Mouse (Mus musculus) cerebellum, adult 11 months (tissue): ENCODE results near the gene Ldb2.

Experiments used
- DNase-seq: peaks from one replicate; pipeline ENCODE4 v3.0.0; 2022

Ldb2 gene

DNA sequence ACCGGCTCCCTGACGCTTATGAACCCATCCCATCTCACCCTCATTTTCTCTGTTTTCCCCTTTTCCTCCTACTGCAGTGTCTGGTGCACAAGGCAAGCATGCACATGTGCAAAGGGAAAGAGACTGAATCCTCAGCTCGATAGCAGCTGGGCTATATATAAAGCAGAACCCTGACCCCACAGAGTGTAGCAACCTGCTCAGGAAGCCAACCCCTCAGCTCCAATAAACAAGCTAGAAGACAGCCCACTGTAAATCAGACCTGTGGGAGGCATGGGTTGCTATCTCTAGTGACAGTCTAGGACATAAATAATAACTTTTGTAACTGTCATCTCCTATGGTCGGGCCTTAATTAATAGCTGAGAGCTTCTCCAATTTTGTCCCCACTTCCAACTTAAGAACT is 158.4 kb downstream of the Ldb2 start:
- DNase-seq, result no peak

DNA sequence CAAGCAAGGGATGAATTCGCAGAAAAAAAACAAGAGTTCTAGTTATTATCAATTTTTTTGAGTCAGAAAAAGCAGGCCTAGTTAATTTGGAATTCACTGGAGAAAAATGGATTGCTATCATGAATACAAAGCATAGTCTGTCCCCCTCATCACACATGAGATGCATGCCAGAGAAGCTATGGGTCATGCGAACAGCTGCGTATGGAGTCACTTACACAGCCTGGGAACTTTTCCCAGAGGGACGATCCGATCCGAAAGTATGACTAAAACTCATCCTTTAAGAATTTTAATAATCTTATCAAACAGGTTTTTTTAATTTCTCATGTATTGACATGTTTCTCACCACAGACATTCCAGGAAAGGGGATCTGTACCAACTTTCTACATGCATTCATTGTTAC is 163.9 kb downstream of the Ldb2 start:
- DNase-seq, result no peak

DNA sequence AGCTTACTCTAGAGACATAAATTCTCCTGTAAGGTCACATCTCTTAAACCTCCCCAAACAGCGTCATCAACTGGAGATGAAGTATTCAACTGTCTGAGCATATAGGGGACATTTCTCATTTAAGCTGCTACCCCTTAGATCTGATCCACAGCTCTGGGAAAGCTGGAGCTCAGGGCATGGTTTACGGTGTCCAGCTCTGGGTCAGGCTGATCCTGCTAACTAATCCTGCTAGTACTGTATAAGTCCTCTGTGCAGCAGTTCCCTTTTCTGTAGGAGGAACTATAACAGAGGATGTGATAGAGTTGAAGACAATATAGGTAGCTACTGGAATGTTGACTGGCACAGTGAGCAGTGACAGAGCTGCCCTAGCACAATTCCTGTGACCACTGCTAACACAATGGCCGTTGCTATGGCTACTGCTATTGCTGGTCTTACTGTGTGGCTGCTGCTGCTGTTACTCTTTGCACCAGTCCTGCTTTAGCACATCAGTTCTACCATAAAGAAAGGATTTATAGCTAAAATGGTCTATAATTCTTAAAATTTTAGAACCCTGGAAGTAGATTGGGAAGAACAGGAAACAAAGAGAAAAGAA is 170.3 kb downstream of the Ldb2 start:
- no peak for DNase-seq

DNA sequence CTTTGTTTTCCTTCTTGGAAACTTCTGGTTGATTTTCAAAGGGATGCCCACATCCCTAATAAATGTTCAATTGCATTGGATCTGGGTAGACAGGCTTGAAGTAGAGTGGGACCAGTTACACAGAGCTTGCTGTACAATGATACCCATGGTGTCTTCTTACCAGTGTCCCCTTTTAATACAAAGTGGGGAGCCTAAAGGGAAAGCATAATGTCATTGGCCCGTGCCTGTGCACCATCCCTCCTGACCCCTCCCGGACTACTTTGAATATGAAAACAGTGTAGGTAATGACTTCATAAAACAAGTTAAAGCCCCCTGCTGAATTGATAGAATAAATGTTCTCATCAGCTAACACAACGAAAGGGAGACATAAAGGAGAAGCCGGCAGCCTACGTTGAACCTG is 172.0 kb downstream of the Ldb2 start:
- no peak for DNase-seq

DNA sequence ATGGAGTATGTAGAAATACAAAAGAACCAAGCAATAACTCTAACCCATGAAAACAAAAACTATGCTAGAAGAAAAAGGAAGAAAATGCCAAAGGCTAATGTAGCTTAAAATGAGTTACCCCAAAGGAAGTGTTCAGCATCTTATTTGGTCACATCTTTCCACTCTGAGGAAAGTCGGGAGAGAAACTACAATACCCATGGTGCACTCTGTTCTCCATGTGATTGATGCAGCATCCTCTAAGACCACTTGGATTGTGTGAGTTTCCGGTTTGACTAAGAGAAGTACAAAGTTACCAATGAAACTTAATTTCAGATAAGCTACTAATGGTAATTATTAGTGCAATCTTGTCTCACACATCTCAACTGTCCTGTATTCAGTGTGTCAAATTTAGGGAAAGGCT is 172.6 kb downstream of the Ldb2 start:
- DNase-seq, result no peak

DNA sequence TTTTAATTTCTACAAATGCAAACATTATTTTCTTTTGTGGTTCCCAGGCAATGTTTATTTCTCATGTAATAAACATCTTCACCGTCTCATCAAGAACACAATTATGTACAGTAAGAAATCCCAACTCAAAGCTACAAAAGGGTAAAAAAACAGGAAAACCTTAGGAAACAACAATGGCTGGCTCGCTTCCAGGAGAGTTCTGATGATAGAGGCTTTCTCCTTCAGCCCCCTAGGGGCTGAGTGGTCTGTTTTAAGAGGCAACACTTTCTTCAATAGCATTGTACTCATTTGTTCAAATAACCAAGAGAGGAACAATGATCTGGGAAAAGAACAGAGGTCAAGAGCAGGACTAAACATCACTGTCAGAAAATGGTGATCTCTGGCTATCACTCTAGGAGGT is 173.4 kb downstream of the Ldb2 start:
- no peak for DNase-seq

DNA sequence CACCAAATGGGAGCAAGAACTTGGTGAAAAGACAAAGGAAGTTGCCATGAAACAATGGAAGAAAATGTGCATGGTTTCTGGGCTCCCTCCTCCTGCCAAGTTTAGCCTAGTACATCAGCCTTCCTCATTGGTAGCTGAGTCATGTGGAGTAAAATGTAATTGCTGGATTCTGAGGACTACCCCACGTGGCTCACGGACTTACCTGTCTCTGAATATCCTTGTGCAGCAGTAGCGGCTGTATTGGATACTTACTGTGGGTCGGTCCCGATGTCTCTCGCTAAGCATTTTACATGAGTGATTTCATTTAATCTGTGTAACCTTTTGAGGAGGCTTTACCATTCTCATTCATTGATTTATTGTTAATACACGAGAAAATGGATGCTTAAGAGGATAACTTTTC is 183.8 kb downstream of the Ldb2 start:
- no peak for DNase-seq

DNA sequence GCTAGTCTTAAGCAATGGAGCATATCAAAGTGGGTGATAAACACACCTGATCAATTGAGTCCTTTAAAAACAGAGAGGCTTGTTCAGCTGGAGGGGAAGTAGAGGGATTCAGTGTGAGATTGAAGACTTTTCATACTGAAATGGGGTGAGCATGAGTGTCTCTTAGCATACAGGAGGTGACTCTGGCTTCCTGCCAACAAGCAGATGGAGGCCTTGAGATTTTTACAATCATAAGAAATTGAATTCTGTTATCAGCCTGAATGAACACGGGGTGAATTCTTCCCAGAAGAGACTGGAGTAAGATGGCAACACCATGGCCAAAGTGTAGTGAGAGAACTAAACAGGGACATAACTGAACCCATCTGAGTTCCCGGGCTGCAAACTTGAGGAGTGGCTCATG is 190.6 kb downstream of the Ldb2 start:
- no peak for DNase-seq

DNA sequence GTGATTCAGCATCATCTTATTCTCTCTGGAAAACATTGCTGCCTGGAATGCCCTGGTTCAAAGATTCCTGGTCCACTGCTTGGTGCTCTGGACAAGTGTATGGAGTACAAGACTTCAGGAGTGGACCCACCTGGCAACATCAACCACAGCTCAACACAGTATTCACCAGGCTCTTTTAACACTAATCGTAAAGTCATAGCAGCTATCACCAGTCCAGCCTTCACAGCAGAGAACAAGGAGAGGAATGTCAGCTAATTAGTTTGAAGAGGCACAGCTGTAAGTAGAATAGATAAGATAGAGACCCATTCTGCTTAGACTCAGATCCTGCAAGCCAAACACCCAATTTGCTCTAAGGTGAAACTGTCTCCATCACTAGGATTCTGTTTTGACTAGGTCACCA is 198.1 kb downstream of the Ldb2 start:
- DNase-seq, result no peak

DNA sequence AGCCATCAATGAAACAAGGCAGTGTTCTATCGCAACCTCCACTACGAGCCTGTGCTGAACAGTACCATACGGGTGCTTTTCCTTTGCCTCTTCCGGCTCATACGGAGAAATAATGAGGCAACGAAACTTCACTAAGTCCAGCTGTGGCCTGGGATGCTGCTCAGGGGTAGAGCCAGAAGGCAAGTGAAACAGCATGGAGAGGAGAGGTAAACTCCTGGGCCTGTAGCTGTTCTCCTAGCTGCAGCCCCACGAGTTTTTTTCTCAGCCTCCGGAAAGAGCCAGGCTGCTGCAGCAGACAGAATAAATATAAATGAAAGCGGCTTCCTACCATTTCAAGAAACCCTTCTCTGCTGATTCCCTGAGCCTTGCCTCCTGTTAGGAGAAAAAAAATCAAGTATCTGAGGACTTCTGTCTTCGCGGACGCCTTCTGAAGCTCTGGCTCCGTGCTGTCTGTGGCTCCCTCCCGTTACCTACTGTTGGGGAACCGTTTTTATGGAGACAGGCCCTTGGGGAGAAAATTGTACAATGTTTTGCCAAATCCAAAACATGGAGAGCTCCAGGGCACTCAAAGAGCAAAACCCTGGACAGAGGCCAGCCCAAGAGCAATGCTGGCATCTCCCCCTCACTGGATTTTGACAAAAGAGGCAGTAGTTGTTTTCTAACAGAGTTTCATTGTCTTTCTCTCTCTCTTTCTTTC is 205.8 kb downstream of the Ldb2 start:
- DNase-seq, result no peak

DNA sequence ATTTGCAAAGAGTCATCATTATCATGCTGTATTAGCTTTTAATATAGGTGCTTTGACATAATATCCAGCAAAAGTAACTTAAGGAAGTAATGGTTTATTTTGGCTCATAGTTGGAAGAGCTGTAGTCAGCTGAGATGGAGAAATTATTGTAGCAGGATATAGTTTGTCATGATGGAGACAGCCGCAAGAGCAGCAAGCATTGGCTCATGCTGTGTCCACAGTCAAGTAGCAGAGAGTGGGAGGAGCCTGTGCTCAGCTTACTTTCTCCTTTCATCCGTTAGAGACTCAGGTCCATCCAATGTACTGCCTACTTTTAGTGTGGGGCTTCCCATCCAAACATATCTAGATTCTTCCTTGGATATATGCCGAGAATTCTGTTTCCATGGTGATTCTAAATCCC is 208.7 kb downstream of the Ldb2 start:
- DNase-seq, result no peak

DNA sequence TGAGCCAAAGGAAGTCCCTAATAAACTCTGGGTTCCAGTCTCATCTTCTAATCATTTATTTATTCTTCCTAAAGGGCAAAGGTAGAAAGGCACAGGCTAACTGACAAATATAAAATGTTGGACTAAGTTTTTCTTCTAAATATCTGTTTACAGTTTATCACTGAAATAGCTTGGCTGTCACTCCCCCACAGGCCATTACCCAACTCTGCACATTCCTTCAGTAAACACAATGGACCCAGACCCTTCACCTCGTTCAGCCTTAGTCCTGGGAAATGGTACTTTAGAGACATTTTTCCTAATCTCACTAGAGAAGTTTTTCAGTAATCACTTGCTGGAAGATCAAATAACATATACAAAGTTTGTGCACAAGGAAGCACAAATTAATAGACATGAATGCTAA is 210.2 kb downstream of the Ldb2 start:
- no peak for DNase-seq

DNA sequence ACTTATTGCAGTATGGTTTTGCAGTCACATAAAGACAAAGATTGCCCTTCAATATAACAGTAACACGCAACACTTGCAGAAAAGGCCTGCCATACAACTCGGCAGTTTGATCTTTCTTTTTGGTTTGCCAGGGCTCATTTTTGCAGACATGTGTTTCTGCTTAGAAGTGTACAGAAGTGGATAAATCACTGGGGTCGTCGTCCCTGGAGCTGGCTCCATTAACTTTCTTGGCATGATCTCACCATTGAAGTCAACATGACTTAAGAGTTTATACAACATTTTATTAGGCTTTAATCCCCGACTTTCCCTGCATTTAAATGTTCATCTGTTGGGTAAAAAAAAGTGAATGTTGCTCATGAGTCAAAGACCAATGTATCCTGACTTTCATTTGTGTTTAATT is 212.9 kb downstream of the Ldb2 start:
- no peak for DNase-seq

DNA sequence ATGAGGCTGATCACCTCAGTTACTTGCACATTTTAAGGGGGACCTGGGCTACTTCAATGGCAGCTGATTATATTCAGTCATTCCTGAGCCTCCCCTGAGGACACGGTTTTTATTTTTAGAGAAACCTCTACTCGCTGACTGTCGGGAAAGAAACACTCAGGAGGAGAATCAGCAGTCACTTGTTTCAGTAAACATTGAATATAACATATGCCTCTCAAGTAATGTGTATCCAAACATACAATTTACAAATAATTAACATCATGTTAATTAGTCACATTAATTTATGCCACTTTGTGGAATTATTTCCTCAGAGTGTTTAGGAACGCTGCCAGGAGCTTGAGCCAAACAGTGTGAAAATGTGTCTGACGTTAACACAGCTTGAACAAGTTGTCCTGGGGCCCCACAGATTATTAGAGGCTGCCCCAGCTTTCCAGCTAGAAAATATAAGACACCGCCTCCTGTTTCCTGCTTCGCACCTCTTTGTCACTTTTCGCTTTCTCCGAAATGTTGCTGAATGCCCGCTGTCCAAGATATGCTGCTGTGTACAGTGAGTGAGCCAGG is 219.5 kb downstream of the Ldb2 start:
- DNase-seq, result no peak

DNA sequence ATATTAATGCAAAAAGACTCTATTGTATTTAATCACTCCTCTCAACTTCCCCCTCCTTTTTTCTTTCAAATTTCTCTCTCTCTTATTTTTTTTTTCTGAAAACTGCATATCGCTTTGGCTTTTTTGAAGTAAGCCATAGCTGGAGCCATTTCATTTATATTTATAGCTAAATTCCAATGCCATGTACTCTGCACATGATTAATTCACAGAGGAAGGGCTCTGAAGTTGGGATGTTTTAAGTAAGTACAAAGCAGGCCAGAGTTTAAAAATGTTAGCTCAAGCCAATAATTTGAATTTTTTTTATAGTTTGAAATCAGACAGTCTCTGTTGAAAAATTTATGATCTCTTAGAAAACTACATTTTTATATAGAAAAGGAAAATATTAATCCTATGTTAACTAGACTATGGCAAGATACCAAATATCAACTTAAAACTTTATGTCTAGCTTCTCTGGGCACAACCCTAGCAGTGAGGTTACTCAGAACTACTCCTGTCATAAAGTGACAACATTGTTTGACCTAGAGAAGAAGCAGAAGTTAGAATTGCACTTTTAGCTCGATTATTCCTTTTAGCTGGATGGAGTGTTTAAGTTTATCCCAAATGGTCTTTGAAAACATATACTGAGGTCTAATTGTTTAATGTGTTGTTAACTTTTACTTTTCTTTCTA is 222.7 kb downstream of the Ldb2 start:
- DNase-seq, result no peak

DNA sequence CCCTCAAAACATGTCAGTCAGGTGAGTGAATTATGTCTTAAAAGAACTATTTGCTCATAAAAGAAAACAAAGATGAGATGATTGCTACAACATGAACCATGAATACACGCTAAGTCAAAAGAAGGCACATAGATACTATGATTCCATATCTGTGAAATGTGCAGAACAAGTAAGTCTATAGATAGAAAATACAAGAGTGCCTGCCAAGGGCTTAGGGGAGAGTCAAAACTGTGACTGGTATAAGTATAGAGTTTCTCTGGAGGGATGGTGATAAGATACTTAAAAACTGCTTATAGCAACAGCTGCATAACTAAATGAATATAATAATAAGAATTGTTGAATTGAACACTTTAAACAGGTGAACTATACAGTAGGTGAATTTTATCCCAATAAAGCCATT is 224.8 kb downstream of the Ldb2 start:
- no peak for DNase-seq

DNA sequence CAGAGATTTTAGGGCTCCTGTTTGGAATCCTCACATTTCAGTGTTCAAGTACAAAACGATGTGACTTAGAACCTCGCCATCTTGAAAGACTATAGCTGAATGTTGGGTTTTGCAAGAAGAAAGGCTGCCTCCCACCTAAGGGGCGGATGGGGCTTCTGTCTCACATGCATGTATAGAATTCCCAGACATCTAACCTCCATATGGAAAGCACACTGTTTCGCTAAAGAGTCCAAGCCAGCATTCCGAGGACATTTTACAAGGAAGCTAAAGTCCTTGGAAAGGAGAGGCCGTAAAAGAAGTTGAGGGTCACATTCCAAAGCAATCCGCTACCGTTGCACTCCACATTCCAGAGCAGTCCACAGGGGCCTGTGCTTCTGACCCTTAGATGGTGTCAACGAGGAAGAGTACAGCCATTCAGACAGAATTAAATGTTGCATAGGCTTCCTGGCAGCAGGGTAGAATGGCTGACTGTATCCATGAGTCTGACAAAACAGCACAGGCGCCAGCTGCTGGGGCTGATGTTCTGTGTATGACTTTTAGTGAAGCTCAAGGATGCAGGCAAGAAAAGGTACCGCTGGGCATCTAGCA is 245.6 kb downstream of the Ldb2 start:
- no peak for DNase-seq

DNA sequence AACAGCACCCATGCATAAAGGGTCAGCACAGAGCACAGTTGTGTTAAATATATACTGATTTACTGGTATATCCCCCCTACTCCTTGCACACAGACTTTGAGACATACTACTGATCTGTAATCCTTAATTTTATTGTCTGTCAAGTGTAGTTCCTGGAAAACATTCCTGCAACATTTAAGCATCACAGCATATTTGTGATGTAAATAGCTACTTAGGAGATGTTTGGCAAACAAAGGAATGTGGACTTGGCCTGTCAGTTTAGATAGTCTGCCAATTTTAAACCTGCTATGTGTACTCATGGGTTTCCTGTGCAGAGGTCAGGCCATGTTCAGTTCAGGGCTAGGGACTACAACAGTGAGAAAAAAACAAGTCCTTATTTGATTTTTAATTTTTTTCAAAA is 246.3 kb downstream of the Ldb2 start:
- DNase-seq, result no peak

DNA sequence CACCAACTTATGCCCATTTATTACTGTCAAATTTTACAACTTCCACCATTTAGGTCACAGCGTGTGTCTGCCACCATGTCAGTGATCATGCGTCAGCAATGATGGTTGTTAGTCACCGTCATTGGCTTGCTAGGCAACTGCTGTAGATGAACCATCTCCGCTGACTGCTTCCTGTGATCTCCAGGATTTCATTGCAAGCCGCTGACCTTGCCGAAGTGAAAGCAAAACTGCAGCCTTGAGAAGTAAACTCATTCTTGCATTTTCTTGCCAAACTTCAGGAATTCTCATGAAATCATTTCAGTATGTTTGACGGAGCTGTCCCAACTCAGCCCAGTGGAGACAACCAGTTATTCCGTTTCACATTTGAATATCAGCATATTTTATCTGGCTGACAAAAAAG is 247.4 kb downstream of the Ldb2 start:
- no peak for DNase-seq

DNA sequence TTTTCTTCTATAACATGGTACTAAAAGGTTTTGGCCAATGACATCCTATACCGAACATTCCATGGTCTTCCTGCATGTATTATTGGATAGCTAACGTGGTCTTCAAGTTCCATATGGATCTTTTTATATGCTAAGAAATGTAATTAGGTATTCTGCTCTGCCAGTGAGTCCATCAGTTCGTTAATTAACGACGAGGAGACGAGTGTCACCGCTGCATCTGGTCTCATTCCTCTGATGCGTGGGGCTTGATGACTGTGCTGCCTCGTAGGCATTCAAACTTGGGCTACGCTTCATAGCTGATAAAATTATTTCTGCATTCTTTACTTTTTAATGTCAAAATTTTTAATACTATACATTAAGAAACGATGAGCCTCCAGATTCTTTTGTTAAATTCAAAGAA is 251.0 kb downstream of the Ldb2 start:
- no peak for DNase-seq

DNA sequence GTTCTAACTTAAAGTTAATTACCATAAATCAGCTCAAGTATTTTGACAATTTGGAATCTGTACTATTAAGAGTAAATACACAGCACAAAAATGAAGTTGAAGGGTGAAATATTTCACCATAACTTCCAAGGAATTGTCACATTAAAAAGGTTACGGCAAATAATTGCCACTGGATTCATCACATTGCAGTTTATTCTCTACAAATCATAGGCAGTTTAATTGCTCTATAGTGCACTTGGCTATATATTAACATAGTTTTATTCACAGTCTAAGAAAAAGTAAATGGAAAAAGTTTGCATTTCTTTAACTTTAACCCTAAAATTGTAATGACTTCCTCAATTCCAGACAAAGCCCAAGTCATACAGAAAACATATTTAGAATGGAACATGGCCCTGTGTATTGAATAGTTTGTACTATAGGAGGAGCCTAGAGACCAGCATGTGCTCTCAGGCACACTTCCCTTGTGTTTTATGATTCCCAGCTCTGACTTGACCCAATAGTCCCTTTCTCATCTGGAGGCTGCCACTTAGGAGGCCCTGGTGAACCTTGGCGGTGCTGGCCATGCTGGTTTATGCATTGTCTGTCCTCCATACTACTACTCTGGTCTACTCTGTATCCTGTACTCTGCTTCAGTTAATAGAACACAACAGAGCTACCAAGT is 255.9 kb downstream of the Ldb2 start:
- DNase-seq, result no peak

DNA sequence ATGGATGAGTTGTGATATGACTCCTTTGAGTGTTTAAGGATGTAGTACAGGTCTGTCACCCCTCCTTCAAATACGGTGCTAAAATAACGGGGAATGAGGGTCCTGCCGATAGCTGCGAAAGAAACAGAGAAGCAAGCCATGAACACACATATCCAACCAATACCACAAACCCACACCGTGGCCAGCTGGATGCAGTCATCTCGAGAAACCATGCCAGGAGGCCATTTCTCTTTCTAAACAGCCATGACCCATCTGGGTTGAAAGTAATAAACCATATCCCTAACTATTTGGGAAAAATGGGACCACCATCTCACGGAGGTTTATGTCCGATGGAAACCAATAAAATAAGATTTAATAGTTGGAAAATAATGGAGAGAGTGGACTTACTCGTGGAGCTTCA is 257.7 kb downstream of the Ldb2 start:
- DNase-seq, result no peak

DNA sequence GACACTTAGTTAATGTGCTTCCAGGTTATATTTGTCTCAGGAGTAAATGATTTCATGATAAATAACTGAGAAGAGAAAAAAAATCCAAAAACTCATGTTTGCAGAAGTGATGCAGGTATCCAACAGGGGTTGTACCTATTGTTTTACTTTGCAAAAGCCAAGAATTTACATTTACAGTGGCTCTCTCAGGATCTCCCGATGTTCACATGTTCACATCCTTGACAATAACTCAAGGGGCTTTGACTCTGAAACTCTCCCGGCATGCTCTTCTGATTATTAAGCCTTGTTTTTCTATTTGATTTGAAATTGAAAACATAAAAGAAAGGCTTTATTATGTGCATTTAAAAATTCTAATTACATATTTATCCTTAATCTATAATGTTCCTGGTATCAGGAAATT is 260.8 kb downstream of the Ldb2 start:
- no peak for DNase-seq

DNA sequence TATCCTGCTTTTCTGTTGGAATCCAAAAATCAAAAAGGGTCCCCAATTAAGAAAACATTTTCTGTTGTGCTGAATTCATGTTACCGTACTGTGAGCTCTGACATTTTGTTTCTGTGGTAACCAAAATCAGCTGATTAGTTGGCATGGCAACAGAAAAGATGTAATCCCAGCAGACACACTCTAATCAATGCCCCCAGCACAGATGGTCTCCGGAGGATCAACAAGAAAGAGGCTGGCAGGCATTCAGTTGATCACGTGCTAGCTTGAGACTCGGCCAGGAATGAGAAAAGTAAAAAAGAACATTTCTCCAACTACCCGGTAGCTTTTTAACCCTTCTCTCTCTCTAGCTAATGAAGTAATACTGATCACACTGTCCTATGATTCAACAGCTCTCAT is 261.5 kb downstream of the Ldb2 start:
- DNase-seq, result no peak
